Mouse (Mus musculus): ENCODE results near the gene Birc7. TPM values are rescaled to one million over a fixed set of nuclear protein-coding genes. Genes with fewer than 3 reads are reported as not detected.

Gene Birc7
- polyA plus RNA-seq (2014; fragmentation: Nextera tagmentation; extraction: Ambion mirVana) = 0.17 TPM in 1 of 2 replicates, not detected in the other

DNA sequence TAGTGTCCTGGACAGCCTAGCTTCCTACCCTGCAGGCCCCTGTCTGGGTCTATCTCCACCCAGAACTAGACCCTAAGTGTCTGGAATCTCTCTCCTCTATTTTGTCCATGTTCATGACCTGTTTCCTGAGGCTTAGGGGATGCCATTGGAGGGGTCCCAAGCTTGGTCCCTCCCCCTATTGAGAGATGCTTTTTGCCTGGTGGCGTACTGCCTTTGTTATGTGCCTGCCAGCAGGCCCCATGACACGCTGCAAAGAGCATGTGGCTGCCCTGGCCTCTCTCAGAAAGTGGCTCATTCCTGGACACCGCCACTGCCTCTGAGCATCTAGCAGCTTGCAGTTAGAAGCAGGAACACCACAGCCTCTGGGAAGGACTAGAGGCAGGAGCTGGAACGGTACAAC, at the start of gene Birc7:
Birc7 (plus strand) TSS at position 301 of the 400 bp plus-strand sequence.
- H3K9ac ChIP-seq (replicated peaks; ENCODE audit: low read depth, low read length) = no peak within 1 kb of the TSS
- no peak within 1 kb of the TSS for H3K4me3 ChIP-seq (ENCODE audit: low read depth, low read length)
- H3K9me3 ChIP-seq (ENCODE audit: control insufficient read depth, low read depth, low read length) = no peaks in the 10 kb centered on the region
- no peak within 1 kb of the TSS for H3K4me2 ChIP-seq (replicated peaks; ENCODE audit: low read depth, low read length)
- WGBS = 54% methylated on average over 4 of the region's 4 CpGs
- no peaks in the 10 kb centered on the region for H3K27me3 ChIP-seq (ENCODE audit: control insufficient read depth, insufficient read depth, low read length)
- H3K4me1 ChIP-seq (ENCODE audit: control insufficient read depth, insufficient read depth, low read length) = no peaks in the 10 kb centered on the region
- ATAC-seq (ENCODE audit: insufficient number of reproducible peaks, insufficient read depth, low FRiP score, low read depth) = no peak
- no peaks in the 10 kb centered on the region for H3K36me3 ChIP-seq (ENCODE audit: control insufficient read depth, insufficient read depth, low read length)
- H3K27ac ChIP-seq (ENCODE audit: low read length) = no peak within 1 kb of the TSS

DNA sequence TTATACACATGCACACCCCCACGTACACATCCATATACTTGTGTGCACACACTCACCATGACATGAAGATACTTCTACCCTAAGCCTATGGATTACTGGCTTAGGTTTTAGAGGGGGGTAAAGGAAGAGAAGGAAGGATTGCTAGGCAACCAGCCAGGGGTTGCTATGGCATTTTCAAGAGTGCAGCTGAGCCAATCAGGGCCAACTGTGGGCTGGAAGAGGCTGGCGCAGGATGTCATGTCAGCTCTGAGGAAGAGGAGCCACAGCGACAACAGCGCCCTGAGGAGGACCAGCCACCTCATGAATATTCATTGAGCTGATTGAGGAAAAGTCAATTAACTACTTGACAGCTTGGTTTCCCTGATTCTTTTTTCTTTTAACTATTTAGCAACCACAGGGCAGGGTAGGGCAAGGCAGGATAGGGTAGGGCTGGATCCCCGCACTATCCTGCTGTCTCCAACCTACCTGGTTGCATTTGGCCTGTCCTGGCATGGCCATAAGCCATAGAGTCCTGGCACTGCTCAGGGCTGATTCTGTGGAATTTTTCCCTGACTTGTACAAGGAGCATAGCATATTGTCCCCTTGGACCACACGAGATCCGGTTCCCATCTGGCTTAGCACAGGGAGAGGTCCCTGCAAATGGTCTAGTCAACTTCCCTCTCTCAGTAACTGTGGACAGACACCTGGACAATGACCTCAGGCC, 49.3 kb upstream of the Birc7 start:
- Histone ChIP-seq H3K36me3 (ENCODE audit: control insufficient read depth, insufficient read depth, low read length) (no peaks in the 10 kb centered on the region), H3K4me2 (replicated peaks; ENCODE audit: low read depth, low read length) (no peak overlapping the region), H3K27me3 (ENCODE audit: control insufficient read depth, insufficient read depth, low read length) (no peaks in the 10 kb centered on the region), H3K4me3 (ENCODE audit: low read depth, low read length) (no peak overlapping the region), H3K9ac (replicated peaks; ENCODE audit: low read depth, low read length) (no peak overlapping the region), H3K27ac (ENCODE audit: low read length) (no peak overlapping the region), H3K4me1 (ENCODE audit: control insufficient read depth, insufficient read depth, low read length) (no peaks in the 10 kb centered on the region), H3K9me3 (ENCODE audit: control insufficient read depth, low read depth, low read length) (no peaks in the 10 kb centered on the region)
- WGBS = 53% methylated on average over 7 of the region's 7 CpGs
- no peak for ATAC-seq (ENCODE audit: insufficient number of reproducible peaks, insufficient read depth, low FRiP score, low read depth)

- Histone ChIP-seq H3K4me3 (ENCODE audit: low read depth, low read length) (no peak overlapping the region), H3K4me2 (replicated peaks; ENCODE audit: low read depth, low read length) (no peak overlapping the region), H3K9me3 (ENCODE audit: control insufficient read depth, low read depth, low read length) (no peaks in the 10 kb centered on the region), H3K4me1 (ENCODE audit: control insufficient read depth, insufficient read depth, low read length) (no peaks in the 10 kb centered on the region), H3K27ac (ENCODE audit: low read length) (no peak overlapping the region), H3K9ac (replicated peaks; ENCODE audit: low read depth, low read length) (no peak overlapping the region), H3K36me3 (ENCODE audit: control insufficient read depth, insufficient read depth, low read length) (no peaks in the 10 kb centered on the region), H3K27me3 (ENCODE audit: control insufficient read depth, insufficient read depth, low read length) (no peaks in the 10 kb centered on the region)
- no peak for ATAC-seq (ENCODE audit: insufficient number of reproducible peaks, insufficient read depth, low FRiP score, low read depth)
- 55% methylated on average over 9 of the region's 9 CpGs for WGBS
Observed at GRCm38 (mm10) chr2:180881281-180881680, 47.5 kb upstream of the Birc7 start.

GRCm38 (mm10) chr2:180885270-180885669, 43.6 kb upstream of the Birc7 start:
- Histone ChIP-seq H3K9ac (replicated peaks; ENCODE audit: low read depth, low read length) (no peak overlapping the region), H3K27ac (ENCODE audit: low read length) (no peak overlapping the region), H3K4me2 (replicated peaks; ENCODE audit: low read depth, low read length) (no peak overlapping the region), H3K36me3 (ENCODE audit: control insufficient read depth, insufficient read depth, low read length) (no peaks in the 10 kb centered on the region), H3K27me3 (ENCODE audit: control insufficient read depth, insufficient read depth, low read length) (peaks cover 21% of the 10 kb centered on the region), H3K4me1 (ENCODE audit: control insufficient read depth, insufficient read depth, low read length) (no peaks in the 10 kb centered on the region), H3K4me3 (ENCODE audit: low read depth, low read length) (no peak overlapping the region), H3K9me3 (ENCODE audit: control insufficient read depth, low read depth, low read length) (no peaks in the 10 kb centered on the region)
- 57% methylated on average over 5 of the region's 5 CpGs for WGBS
- ATAC-seq (ENCODE audit: insufficient number of reproducible peaks, insufficient read depth, low FRiP score, low read depth) = no peak

- no peak for ATAC-seq (ENCODE audit: insufficient number of reproducible peaks, insufficient read depth, low FRiP score, low read depth)
- no peak overlapping the region for H3K4me2 ChIP-seq (replicated peaks; ENCODE audit: low read depth, low read length)
- H3K27me3 ChIP-seq (ENCODE audit: control insufficient read depth, insufficient read depth, low read length) = peaks cover 61% of the 10 kb centered on the region
- H3K9me3 ChIP-seq (ENCODE audit: control insufficient read depth, low read depth, low read length) = no peaks in the 10 kb centered on the region
- H3K9ac ChIP-seq (replicated peaks; ENCODE audit: low read depth, low read length) = no peak overlapping the region
- no peak overlapping the region for H3K4me3 ChIP-seq (ENCODE audit: low read depth, low read length)
- 15% methylated on average over 18 of the region's 19 CpGs for WGBS
- no peaks in the 10 kb centered on the region for H3K36me3 ChIP-seq (ENCODE audit: control insufficient read depth, insufficient read depth, low read length)
- H3K27ac ChIP-seq (ENCODE audit: low read length) = no peak overlapping the region
- H3K4me1 ChIP-seq (ENCODE audit: control insufficient read depth, insufficient read depth, low read length) = peaks cover 17% of the 10 kb centered on the region
Observed at GRCm38 (mm10) chr2:180889271-180889920, 39.4 kb upstream of the Birc7 start.

DNA sequence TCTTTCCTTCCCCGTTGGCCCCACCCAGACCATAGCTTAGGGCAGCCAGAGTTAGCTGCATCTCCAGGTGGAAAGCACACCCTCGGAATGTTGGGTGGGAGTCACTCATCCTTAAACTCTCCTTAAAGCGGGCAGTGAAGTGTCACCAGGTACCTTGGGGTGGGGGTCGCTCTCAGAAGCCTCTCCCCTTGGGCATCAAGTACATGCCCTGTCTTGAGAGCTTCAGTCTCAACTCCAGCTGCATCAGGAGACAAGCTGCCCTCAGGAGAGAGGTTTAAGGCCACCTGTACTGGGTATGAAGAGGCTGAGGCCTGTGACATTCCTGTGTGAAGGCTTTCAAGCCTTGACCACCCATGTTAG, 38.9 kb upstream of the Birc7 start:
- Histone ChIP-seq H3K36me3 (ENCODE audit: control insufficient read depth, insufficient read depth, low read length) (no peaks in the 10 kb centered on the region), H3K27ac (ENCODE audit: low read length) (no peak overlapping the region), H3K4me2 (replicated peaks; ENCODE audit: low read depth, low read length) (no peak overlapping the region), H3K27me3 (ENCODE audit: control insufficient read depth, insufficient read depth, low read length) (peaks cover 65% of the 10 kb centered on the region), H3K9ac (replicated peaks; ENCODE audit: low read depth, low read length) (no peak overlapping the region), H3K4me3 (ENCODE audit: low read depth, low read length) (no peak overlapping the region), H3K9me3 (ENCODE audit: control insufficient read depth, low read depth, low read length) (no peaks in the 10 kb centered on the region), H3K4me1 (ENCODE audit: control insufficient read depth, insufficient read depth, low read length) (peaks cover 21% of the 10 kb centered on the region)
- WGBS = 17% methylated on average over 4 of the region's 4 CpGs
- ATAC-seq (ENCODE audit: insufficient number of reproducible peaks, insufficient read depth, low FRiP score, low read depth) = no peak

- peaks cover 21% of the 10 kb centered on the region for H3K4me1 ChIP-seq (ENCODE audit: control insufficient read depth, insufficient read depth, low read length)
- H3K4me3 ChIP-seq (ENCODE audit: low read depth, low read length) = no peak overlapping the region
- H3K9me3 ChIP-seq (ENCODE audit: control insufficient read depth, low read depth, low read length) = no peaks in the 10 kb centered on the region
- H3K36me3 ChIP-seq (ENCODE audit: control insufficient read depth, insufficient read depth, low read length) = no peaks in the 10 kb centered on the region
- H3K27me3 ChIP-seq (ENCODE audit: control insufficient read depth, insufficient read depth, low read length) = peaks cover 68% of the 10 kb centered on the region
- H3K4me2 ChIP-seq (replicated peaks; ENCODE audit: low read depth, low read length) = 0 out of 2 replicates have a peak overlapping the region, but pooled peaks have one; percentile 27
- ATAC-seq (ENCODE audit: insufficient number of reproducible peaks, insufficient read depth, low FRiP score, low read depth) = no peak
- H3K9ac ChIP-seq (replicated peaks; ENCODE audit: low read depth, low read length) = no peak overlapping the region
- no peak overlapping the region for H3K27ac ChIP-seq (ENCODE audit: low read length)
- WGBS = 2% methylated on average over 26 of the region's 29 CpGs
Observed at GRCm38 (mm10) chr2:180890422-180891074, 38.3 kb upstream of the Birc7 start.

GRCm38 (mm10) chr2:180891075-180891834, 37.6 kb upstream of the Birc7 start:
- H3K4me1 ChIP-seq (ENCODE audit: control insufficient read depth, insufficient read depth, low read length) = peaks cover 21% of the 10 kb centered on the region
- ATAC-seq (ENCODE audit: insufficient number of reproducible peaks, insufficient read depth, low FRiP score, low read depth) = no peak
- H3K4me3 ChIP-seq (ENCODE audit: low read depth, low read length) = no peak overlapping the region
- H3K36me3 ChIP-seq (ENCODE audit: control insufficient read depth, insufficient read depth, low read length) = no peaks in the 10 kb centered on the region
- 0 out of 2 replicates have a peak overlapping the region, but pooled peaks have one; percentile 2 for H3K4me2 ChIP-seq (replicated peaks; ENCODE audit: low read depth, low read length)
- 1% methylated on average over 37 of the region's 37 CpGs for WGBS
- H3K27me3 ChIP-seq (ENCODE audit: control insufficient read depth, insufficient read depth, low read length) = peaks cover 68% of the 10 kb centered on the region
- H3K27ac ChIP-seq (ENCODE audit: low read length) = no peak overlapping the region
- no peak overlapping the region for H3K9ac ChIP-seq (replicated peaks; ENCODE audit: low read depth, low read length)
- no peaks in the 10 kb centered on the region for H3K9me3 ChIP-seq (ENCODE audit: control insufficient read depth, low read depth, low read length)
